Comparison of ENCODE assay signal across 9 mouse cellular contexts in the genomic region with DNA sequence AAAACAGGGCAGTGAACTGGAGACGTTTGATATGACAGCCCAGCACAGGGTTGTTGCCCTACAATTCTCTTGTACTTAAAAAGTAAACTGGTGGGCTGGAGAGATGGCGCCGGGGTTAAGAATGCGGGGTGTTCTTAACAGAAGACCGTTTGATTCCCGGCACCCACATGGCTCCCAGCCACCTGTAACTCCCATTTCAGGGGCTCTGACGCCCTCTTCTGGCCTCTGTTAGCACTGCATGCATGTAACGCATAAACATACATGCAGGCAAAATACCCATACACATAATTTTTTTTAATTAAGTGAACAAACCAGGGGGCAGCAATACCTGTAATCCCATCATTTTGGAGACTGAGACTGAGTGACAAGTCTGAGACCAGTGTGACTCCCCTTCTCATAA. TPM values are rescaled to one million over a fixed set of nuclear protein-coding genes. Genes with fewer than 3 reads are reported as not detected.
DNase-seq lines count a peak whose midpoint lies in the region; ATAC-seq and TF ChIP-seq lines count a peak whose summit lies in the region.
"Had no signal": no experiment of that assay in that cellular context is flagged by ENCODE, and none has a peak within 500 bp of the region (broad histone marks: within the 10 kb centered on the region; RNA-seq: fewer than 3 reads in every experiment).

No protein-coding gene starts in this region.

- no peak for DNase-seq in forebrain, embryonic 14.5 days (ENCODE audit: low spot score)
- DNase-seq in liver, embryonic 14.5 days (ENCODE audit: low read depth in 3 of 3, low spot score in 3 of 3): no peak
- DNase-seq in heart, postnatal 0 days (ENCODE audit: low spot score): no peak
- no peak for DNase-seq in frontal cortex, postnatal 36 days (ENCODE audit: low spot score in 2 of 2)
- DNase-seq: kidney, adult 2 months had no signal

- no peak overlapping the region; the same call in 1 of the 2 replicates for H3K4me3 ChIP-seq in forebrain, embryonic 12.5 days (replicated peaks)
- no peak overlapping the region for H3K4me3 ChIP-seq in forebrain, embryonic 14.5 days (ENCODE audit: low read depth, low read length)
- H3K4me3 ChIP-seq in liver, embryonic 14.5 days (ENCODE audit: insufficient read depth in 1 of 2, low read depth in 2 of 2, low read length in 2 of 2): no peak overlapping the region
- no peak overlapping the region for H3K4me3 ChIP-seq in liver, embryonic 12.5 days
- no peak overlapping the region for H3K4me3 ChIP-seq in heart, postnatal 0 days (ENCODE audit: low read depth, low read length)
- no peak overlapping the region for H3K4me3 ChIP-seq in olfactory bulb, adult 2 months (ENCODE audit: insufficient read depth, low read depth, low read length)

- H3K9me3 ChIP-seq in forebrain, embryonic 12.5 days: no peaks in the 10 kb centered on the region
- H3K9me3 ChIP-seq in forebrain, embryonic 14.5 days (replicated peaks; ENCODE audit: control insufficient read depth, low read length): no peaks in the 10 kb centered on the region
- H3K9me3 ChIP-seq in liver, embryonic 14.5 days (ENCODE audit: control insufficient read depth, low read length): no peaks in the 10 kb centered on the region
- no peaks in the 10 kb centered on the region for H3K9me3 ChIP-seq in liver, embryonic 12.5 days (replicated peaks)
- H3K9me3 ChIP-seq in heart, postnatal 0 days (replicated peaks; ENCODE audit: control insufficient read depth, low read length): no peaks in the 10 kb centered on the region

- no peak overlapping the region for H3K9ac ChIP-seq in forebrain, embryonic 12.5 days
- no peak overlapping the region for H3K9ac ChIP-seq in forebrain, embryonic 14.5 days (ENCODE audit: low read length)
- H3K9ac ChIP-seq in liver, embryonic 14.5 days (replicated peaks): no peak overlapping the region
- no peak overlapping the region for H3K9ac ChIP-seq in liver, embryonic 12.5 days
- H3K9ac ChIP-seq in heart, postnatal 0 days (replicated peaks; ENCODE audit: low read depth, low read length): no peak overlapping the region

- no peak for TF ChIP-seq POLR2A in olfactory bulb, adult 2 months (IDR thresholded peaks at IDR 0.05; ENCODE audit: insufficient read depth, low read depth, low read length)

- peaks cover 34% of the 10 kb centered on the region for H3K4me1 ChIP-seq in forebrain, embryonic 12.5 days
- peaks cover 7% of the 10 kb centered on the region for H3K4me1 ChIP-seq in forebrain, embryonic 14.5 days (ENCODE audit: control insufficient read depth, insufficient read depth, low read length)
- peaks cover 0 to 4% of the 10 kb centered on the region in 2 experiments; a peak in 1 of 4 replicates for H3K4me1 ChIP-seq in liver, embryonic 14.5 days (replicated peaks; ENCODE audit: control insufficient read depth in 2 of 2, insufficient read depth in 2 of 2, low read length in 1 of 2)
- H3K4me1 ChIP-seq in liver, embryonic 12.5 days: peaks cover 28% of the 10 kb centered on the region
- peaks cover 3% of the 10 kb centered on the region; the same call in 1 of the 2 replicates for H3K4me1 ChIP-seq in heart, postnatal 0 days (ENCODE audit: control insufficient read depth, insufficient read depth)
- H3K4me1 ChIP-seq in olfactory bulb, adult 2 months (ENCODE audit: control insufficient read depth, insufficient read depth, low read length): peaks cover 14% of the 10 kb centered on the region

- ATAC-seq in forebrain, embryonic 12.5 days (ENCODE audit: low FRiP score): no peak
- no peak for ATAC-seq in forebrain, embryonic 14.5 days
- ATAC-seq in liver, embryonic 14.5 days (ENCODE audit: insufficient read depth): no peak
- no peak for ATAC-seq in liver, embryonic 12.5 days
- ATAC-seq in heart, postnatal 0 days (ENCODE audit: insufficient read depth, low read depth): no peak
- ATAC-seq in megakaryocyte, adult 5-6 weeks (ENCODE audit: poor library complexity, severe bottlenecking): no peak

- peak overlapping the region; percentile 64; the same call in 1 of the 2 replicates for H3K4me2 ChIP-seq in forebrain, embryonic 12.5 days
- H3K4me2 ChIP-seq in forebrain, embryonic 14.5 days (ENCODE audit: low read length): no peak overlapping the region
- H3K4me2 ChIP-seq in liver, embryonic 14.5 days (ENCODE audit: low read depth): no peak overlapping the region
- no peak overlapping the region for H3K4me2 ChIP-seq in liver, embryonic 12.5 days
- no peak overlapping the region for H3K4me2 ChIP-seq in heart, postnatal 0 days (ENCODE audit: low read depth, low read length)

- TF ChIP-seq CTCF in liver, embryonic 14.5 days (IDR thresholded peaks at IDR 0.05; ENCODE audit: low read depth): peak; percentile 38
- peak; percentile 41 for TF ChIP-seq CTCF in heart, postnatal 0 days (IDR thresholded peaks at IDR 0.05; ENCODE audit: low read depth)
- no peak for TF ChIP-seq CTCF in olfactory bulb, adult 2 months (IDR thresholded peaks at IDR 0.05; ENCODE audit: insufficient read depth, low read depth, low read length)

- H3K36me3 ChIP-seq in forebrain, embryonic 12.5 days (replicated peaks): no peaks in the 10 kb centered on the region
- H3K36me3 ChIP-seq in forebrain, embryonic 14.5 days (ENCODE audit: control insufficient read depth, insufficient read depth, low read length): no peaks in the 10 kb centered on the region
- no peaks in the 10 kb centered on the region for H3K36me3 ChIP-seq in liver, embryonic 14.5 days (replicated peaks; ENCODE audit: control insufficient read depth, insufficient read depth, low read depth)
- H3K36me3 ChIP-seq in liver, embryonic 12.5 days: no peaks in the 10 kb centered on the region
- no peaks in the 10 kb centered on the region for H3K36me3 ChIP-seq in heart, postnatal 0 days (replicated peaks; ENCODE audit: control insufficient read depth, insufficient read depth, low read length)

- H3K27me3 ChIP-seq in forebrain, embryonic 12.5 days: 0 out of 2 replicates have a peak, but pooled peaks cover 1% of the 10 kb centered on the region
- no peaks in the 10 kb centered on the region for H3K27me3 ChIP-seq in forebrain, embryonic 14.5 days (replicated peaks; ENCODE audit: control insufficient read depth, insufficient read depth, low read length)
- H3K27me3 ChIP-seq in liver, embryonic 14.5 days (ENCODE audit: control insufficient read depth, insufficient read depth, low read length): peaks cover 14% of the 10 kb centered on the region
- H3K27me3 ChIP-seq in liver, embryonic 12.5 days (replicated peaks): peaks cover 73% of the 10 kb centered on the region
- no peaks in the 10 kb centered on the region for H3K27me3 ChIP-seq in heart, postnatal 0 days (ENCODE audit: control insufficient read depth, insufficient read depth, low read length)

- H3K27ac ChIP-seq in forebrain, embryonic 12.5 days: peak overlapping the region; percentile 93
- H3K27ac ChIP-seq in forebrain, embryonic 14.5 days (ENCODE audit: low read depth, low read length): no peak overlapping the region; the same call in 1 of the 2 replicates
- no peak overlapping the region for H3K27ac ChIP-seq in liver, embryonic 14.5 days
- H3K27ac ChIP-seq in liver, embryonic 12.5 days: no peak overlapping the region
- H3K27ac ChIP-seq in heart, postnatal 0 days (ENCODE audit: low read depth): peak overlapping the region; percentile 93
- H3K27ac ChIP-seq in olfactory bulb, adult 2 months (ENCODE audit: insufficient read depth, low read depth, low read length): peak overlapping the region; percentile 89

- no peak for TF ChIP-seq EP300 in liver, embryonic 14.5 days (IDR thresholded peaks at IDR 0.05; ENCODE audit: low read depth)
- TF ChIP-seq EP300 in heart, postnatal 0 days (IDR thresholded peaks at IDR 0.05; ENCODE audit: low read depth): no peak

- WGBS in forebrain, embryonic 12.5 days: 73% methylated on average over 8 of the region's 8 CpGs
- WGBS in forebrain, embryonic 14.5 days: 70% methylated on average over 8 of the region's 8 CpGs
- 52% methylated on average over 8 of the region's 8 CpGs for WGBS in liver, embryonic 14.5 days (ENCODE audit: insufficient replicate concordance)
- WGBS in liver, embryonic 12.5 days (ENCODE audit: insufficient replicate concordance): 52% methylated on average over 8 of the region's 8 CpGs
- WGBS in heart, postnatal 0 days: 68% methylated on average over 8 of the region's 8 CpGs
- 78% methylated on average over 8 of the region's 8 CpGs for WGBS in olfactory bulb, adult 2 months

RNA-seq across cellular contexts. Expression of a gene that starts 24.4 kb away (rescaled TPM):
- 1.4 and 1.7 TPM in 2 replicates for polyA plus RNA-seq in forebrain, embryonic 12.5 days (2016; fragmentation: Nextera tagmentation; extraction: Ambion mirVana)
- polyA plus RNA-seq in forebrain, embryonic 14.5 days (2014; fragmentation: Nextera tagmentation; extraction: Ambion mirVana): 1.2 and 2.0 TPM in 2 replicates
- 3.6 TPM in 2 replicates for polyA plus RNA-seq in liver, embryonic 14.5 days (2012; rRNA removed)
- 5.0 and 5.9 TPM in 2 replicates for polyA plus RNA-seq in liver, embryonic 14.5 days (2014; fragmentation: Nextera tagmentation; extraction: Ambion mirVana)
- polyA plus RNA-seq in liver, embryonic 12.5 days (2016; fragmentation: Nextera tagmentation; extraction: Ambion mirVana): 6.2 and 6.4 TPM in 2 replicates
- 0.38 and 0.54 TPM in 2 replicates for total RNA-seq in heart, postnatal 0 days (2014; rRNA removed; ENCODE audit: low replicate concordance)
- 0.99 and 1.2 TPM in 2 replicates for polyA plus RNA-seq in heart, postnatal 0 days (2015; fragmentation: Nextera tagmentation; extraction: Ambion mirVana)
- polyA plus RNA-seq in olfactory bulb, adult 2 months (2012; ENCODE audit: insufficient read depth, insufficient read length, low replicate concordance, missing spikeins): not detected in 2 replicates
- 159 TPM in 2 replicates for total RNA-seq in megakaryocyte, adult 5-6 weeks (2015)
- 189 and 212 TPM in 2 replicates for total RNA-seq in megakaryocyte, adult 5-6 weeks (2017)

RNA-seq across cellular contexts. Expression of a gene that starts 31.8 kb away (rescaled TPM):
- polyA plus RNA-seq in forebrain, embryonic 12.5 days (2016; fragmentation: Nextera tagmentation; extraction: Ambion mirVana): 36.0 and 45.4 TPM in 2 replicates
- polyA plus RNA-seq in forebrain, embryonic 14.5 days (2014; fragmentation: Nextera tagmentation; extraction: Ambion mirVana): 32.7 and 37.6 TPM in 2 replicates
- 6.9 and 12.4 TPM in 2 replicates for polyA plus RNA-seq in liver, embryonic 14.5 days (2012; rRNA removed)
- 14.8 and 17.2 TPM in 2 replicates for polyA plus RNA-seq in liver, embryonic 14.5 days (2014; fragmentation: Nextera tagmentation; extraction: Ambion mirVana)
- polyA plus RNA-seq in liver, embryonic 12.5 days (2016; fragmentation: Nextera tagmentation; extraction: Ambion mirVana): 24.5 and 28.0 TPM in 2 replicates
- 80.4 and 110 TPM in 2 replicates for total RNA-seq in heart, postnatal 0 days (2014; rRNA removed; ENCODE audit: low replicate concordance)
- 81.6 and 84.0 TPM in 2 replicates for polyA plus RNA-seq in heart, postnatal 0 days (2015; fragmentation: Nextera tagmentation; extraction: Ambion mirVana)
- not detected in 2 replicates for polyA plus RNA-seq in olfactory bulb, adult 2 months (2012; ENCODE audit: insufficient read depth, insufficient read length, low replicate concordance, missing spikeins)
- total RNA-seq in megakaryocyte, adult 5-6 weeks (2015): 36.6 and 46.4 TPM in 2 replicates
- 27.0 and 34.6 TPM in 2 replicates for total RNA-seq in megakaryocyte, adult 5-6 weeks (2017)

Comparison
In these comparisons a context has a peak if more than half of its experiments do, and no peak if none do; other contexts are left out.
1. H3K27ac ChIP-seq: peak in forebrain, embryonic 12.5 days (single experiment), heart, postnatal 0 days (single experiment) and olfactory bulb, adult 2 months (single experiment); none in forebrain, embryonic 14.5 days (single experiment), liver, embryonic 14.5 days (single experiment) and liver, embryonic 12.5 days (single experiment).